Mouse (Mus musculus) forebrain, embryonic 11.5 days (tissue): ENCODE results near the gene Fcrlb. TPM values are rescaled to one million over a fixed set of nuclear protein-coding genes. Genes with fewer than 3 reads are reported as not detected.

Source experiments
- ATAC-seq: fragments of 200-750 bp; cut with Nextera tagmentation; replicated peaks from 2 replicates; pipeline ENCODE4 v1.8.0; 2017; ENCODE audit warnings: moderate TSS enrichment; ENCODE audit not compliant: low FRiP score
- DNase-seq: peaks from one replicate; pipeline ENCODE4 v3.0.0-alpha.2; 2017; ENCODE audit warnings: low spot score
- H3K27ac ChIP-seq: fragments of 300-500 bp; sonication (generic); 2 replicates; pipeline ENCODE4 v1.5.1; 2014; ENCODE audit warnings: low read depth, low read length
- H3K27me3 ChIP-seq: fragments of 300-500 bp; sonication (generic); 2 replicates; pipeline ENCODE4 v1.6.1; 2014; ENCODE audit warnings: mild to moderate bottlenecking, low read length, mixed read lengths; ENCODE audit not compliant: control insufficient read depth, insufficient read depth
- H3K36me3 ChIP-seq: fragments of 300-500 bp; sonication (generic); 2 replicates; pipeline ENCODE4 v1.6.1; 2014; ENCODE audit warnings: mild to moderate bottlenecking, low read length, moderate library complexity, mixed read lengths; ENCODE audit not compliant: control insufficient read depth, insufficient read depth
- H3K4me1 ChIP-seq: fragments of 300-500 bp; sonication (generic); replicated peaks from 2 replicates; pipeline ENCODE4 v1.6.1; 2014; ENCODE audit warnings: low read length, mixed read lengths; ENCODE audit not compliant: control insufficient read depth, insufficient read depth
- H3K4me2 ChIP-seq: fragments of 300-500 bp; sonication (generic); 2 replicates; pipeline ENCODE4 v1.6.1; 2014; ENCODE audit warnings: low read depth, mild to moderate bottlenecking, low read length, moderate library complexity, mixed read lengths; ENCODE audit not compliant: severe bottlenecking
- H3K4me3 ChIP-seq: fragments of 300-500 bp; sonication (generic); 2 replicates; pipeline ENCODE4 v1.5.1; 2014; ENCODE audit warnings: low read depth, low read length
- H3K9ac ChIP-seq: fragments of 300-500 bp; sonication (generic); 2 replicates; pipeline ENCODE4 v1.6.1; 2014; ENCODE audit warnings: low read length
- H3K9me3 ChIP-seq: fragments of 300-500 bp; sonication (generic); 2 replicates; pipeline ENCODE4 v1.6.1; 2016; ENCODE audit warnings: low read length, mixed read lengths; ENCODE audit not compliant: control insufficient read depth
- WGBS: fragments of 180-500 bp; shearing (Covaris S2); extraction: QIAGEN DNeasy Blood & Tissue Kit; methylation state at CpG from one replicate; pipeline ENCODE4 v1.1.7; 2014; 5-methylcytosine and 5-hydroxymethylcytosine counted together
- polyA plus RNA-seq: library from polyadenylated mRNA; unstranded; fragments of >200 nt; fragmentation: Nextera tagmentation; extraction: Ambion mirVana; gene quantifications from 2 replicates; pipeline ENCODE4 v1.2.1, GENCODE M21; 2014

Gene Fcrlb
- polyA plus RNA-seq, 1 experiment from 2014 or later = not detected

- Histone ChIP-seq H3K36me3 (no peaks in the 10 kb centered on the region), H3K9me3 (no peaks in the 10 kb centered on the region; the same call in 1 of the 2 replicates), H3K27ac (no peak overlapping the region), H3K4me2 (no peak overlapping the region), H3K4me3 (no peak overlapping the region), H3K4me1 (no peaks in the 10 kb centered on the region), H3K27me3 (no peaks in the 10 kb centered on the region), H3K9ac (no peak overlapping the region)
- WGBS = 89% methylated on average over 12 of the region's 12 CpGs
- DNase-seq (no peak), ATAC-seq (no peak)
Observed at GRCm38 (mm10) chr1:170939255-170939654, 26.5 kb upstream of the Fcrlb start.

- no peak overlapping the region for H3K27ac ChIP-seq
- WGBS = 83% methylated on average over 2 of the region's 2 CpGs
Observed at GRCm38 (mm10) chr1:170934383-170934782, 21.6 kb upstream of the Fcrlb start.

DNA sequence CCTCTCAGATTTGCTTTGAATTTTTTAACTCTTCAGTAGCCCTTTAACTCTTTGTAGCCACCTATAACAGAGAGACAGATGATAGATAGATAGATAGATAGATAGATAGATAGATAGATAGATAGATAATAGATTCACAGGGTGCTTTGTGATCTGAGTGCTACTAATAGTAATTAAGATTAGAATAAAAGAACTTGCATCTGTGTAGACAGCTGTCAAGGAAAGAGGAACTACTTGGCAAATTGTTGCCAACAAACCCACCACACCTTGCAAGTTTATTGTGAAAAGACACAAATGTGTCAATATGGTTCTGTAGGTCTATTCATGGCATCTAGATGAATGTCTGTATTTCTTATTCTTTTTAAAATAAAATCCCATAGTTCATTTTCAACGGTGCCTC is 21.2 kb upstream of the Fcrlb start:
- ATAC-seq (no peak), DNase-seq (no peak)
- no peaks in the 10 kb centered on the region for H3K36me3 ChIP-seq
- H3K4me2 ChIP-seq = no peak overlapping the region
- no peaks in the 10 kb centered on the region for H3K9me3 ChIP-seq
- no peaks in the 10 kb centered on the region for H3K4me1 ChIP-seq
- no peaks in the 10 kb centered on the region for H3K27me3 ChIP-seq
- H3K4me3 ChIP-seq = no peak overlapping the region
- H3K9ac ChIP-seq = no peak overlapping the region
- no peak overlapping the region for H3K27ac ChIP-seq
- 85% methylated on average over 1 of the region's 1 CpGs for WGBS

More at GRCm38 (mm10) chr1:170934383-170934782, 21.6 kb upstream of the Fcrlb start:
- Histone ChIP-seq H3K4me1 (no peaks in the 10 kb centered on the region), H3K4me2 (no peak overlapping the region), H3K36me3 (no peaks in the 10 kb centered on the region), H3K27me3 (no peaks in the 10 kb centered on the region), H3K4me3 (no peak overlapping the region), H3K9ac (no peak overlapping the region), H3K9me3 (no peaks in the 10 kb centered on the region)
- ATAC-seq (no peak), DNase-seq (no peak)

GRCm38 (mm10) chr1:170933386-170933920 is 20.7 kb upstream of the Fcrlb start:
- H3K9ac ChIP-seq = no peak overlapping the region
- no peak for ATAC-seq
- H3K4me2 ChIP-seq = no peak overlapping the region
- no peak overlapping the region for H3K4me3 ChIP-seq
- WGBS = 82% methylated on average over 6 of the region's 6 CpGs
- no peaks in the 10 kb centered on the region for H3K4me1 ChIP-seq
- H3K27ac ChIP-seq = no peak overlapping the region
- H3K36me3 ChIP-seq = no peaks in the 10 kb centered on the region
- DNase-seq = no peak
- no peaks in the 10 kb centered on the region for H3K9me3 ChIP-seq
- no peaks in the 10 kb centered on the region for H3K27me3 ChIP-seq

DNA sequence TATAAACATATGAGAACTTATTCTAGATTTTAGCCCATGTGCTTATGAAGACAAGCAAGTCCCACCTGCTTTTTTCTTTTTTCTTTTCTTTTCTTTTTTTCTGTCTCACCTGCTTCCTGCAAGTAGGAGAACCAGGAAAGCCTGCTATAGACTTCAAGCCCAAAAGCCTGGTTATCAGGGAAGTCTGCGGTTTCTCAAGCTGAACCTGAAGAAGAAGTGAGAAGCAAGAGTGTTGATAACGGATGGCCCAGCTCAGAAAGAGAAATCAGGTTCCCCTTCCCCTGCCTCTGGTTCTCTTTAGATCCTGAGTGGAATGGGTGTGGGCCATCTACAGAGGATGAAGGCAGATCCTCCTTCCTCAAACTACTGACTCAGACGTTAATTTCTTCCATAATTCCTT is 19.3 kb upstream of the Fcrlb start:
- Histone ChIP-seq H3K27me3 (no peaks in the 10 kb centered on the region), H3K4me3 (no peak overlapping the region), H3K4me2 (no peak overlapping the region), H3K9ac (no peak overlapping the region), H3K4me1 (no peaks in the 10 kb centered on the region), H3K36me3 (no peaks in the 10 kb centered on the region), H3K27ac (no peak overlapping the region), H3K9me3 (no peaks in the 10 kb centered on the region)
- ATAC-seq (no peak), DNase-seq (no peak)
- WGBS = 88% methylated on average over 3 of the region's 3 CpGs

DNA sequence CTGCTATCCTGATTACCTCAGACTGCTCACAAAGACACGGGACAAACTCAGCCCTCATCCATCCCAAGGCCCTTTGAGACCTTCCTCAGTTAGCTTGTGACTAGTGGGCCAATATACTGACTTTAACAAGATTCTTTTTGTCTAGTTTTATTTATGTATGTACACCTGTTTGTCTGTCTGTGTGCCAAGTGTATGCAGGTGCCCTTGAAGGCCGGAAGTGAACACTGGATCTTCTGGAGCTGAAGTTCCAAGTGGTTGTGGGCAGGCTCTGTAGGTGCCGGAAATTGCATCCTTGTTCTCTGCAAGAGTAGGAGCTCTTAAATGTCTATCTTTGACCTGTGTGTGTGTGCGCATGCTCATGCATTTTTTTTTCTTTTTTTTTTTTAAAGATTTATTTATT is 16.5 kb upstream of the Fcrlb start:
- 84% methylated on average over 4 of the region's 4 CpGs for WGBS
- ATAC-seq (no peak), DNase-seq (no peak)
- no peak overlapping the region for H3K4me2 ChIP-seq
- H3K4me3 ChIP-seq = no peak overlapping the region
- H3K9ac ChIP-seq = no peak overlapping the region
- H3K36me3 ChIP-seq = no peaks in the 10 kb centered on the region
- H3K4me1 ChIP-seq = no peaks in the 10 kb centered on the region
- H3K9me3 ChIP-seq = no peaks in the 10 kb centered on the region
- no peak overlapping the region for H3K27ac ChIP-seq
- no peaks in the 10 kb centered on the region for H3K27me3 ChIP-seq

DNA sequence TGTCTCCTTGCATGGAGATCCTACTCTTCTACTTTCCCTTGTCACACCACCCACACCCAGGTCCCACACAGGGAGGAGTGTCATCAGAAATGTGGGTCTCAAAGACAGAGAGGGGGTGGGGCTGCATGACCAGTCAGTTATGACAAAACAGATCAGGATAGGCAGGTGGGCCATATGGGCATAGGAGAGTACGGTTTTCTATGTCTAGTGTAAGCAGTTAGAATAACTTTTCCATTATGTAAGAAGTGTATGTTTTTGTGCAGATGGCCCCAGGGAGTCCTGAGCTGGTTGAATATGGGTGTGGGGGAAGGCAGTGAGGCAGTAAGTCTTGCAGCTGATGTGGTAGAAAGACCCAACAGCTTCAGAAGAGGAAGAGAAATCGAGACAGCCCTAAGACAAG is 15.7 kb upstream of the Fcrlb start:
- Histone ChIP-seq H3K36me3 (no peaks in the 10 kb centered on the region), H3K4me1 (no peaks in the 10 kb centered on the region), H3K27me3 (no peaks in the 10 kb centered on the region), H3K27ac (no peak overlapping the region), H3K4me3 (no peak overlapping the region), H3K9ac (no peak overlapping the region), H3K9me3 (no peaks in the 10 kb centered on the region), H3K4me2 (no peak overlapping the region)
- ATAC-seq (no peak), DNase-seq (no peak)
- WGBS = 73% methylated on average over 2 of the region's 2 CpGs

DNA sequence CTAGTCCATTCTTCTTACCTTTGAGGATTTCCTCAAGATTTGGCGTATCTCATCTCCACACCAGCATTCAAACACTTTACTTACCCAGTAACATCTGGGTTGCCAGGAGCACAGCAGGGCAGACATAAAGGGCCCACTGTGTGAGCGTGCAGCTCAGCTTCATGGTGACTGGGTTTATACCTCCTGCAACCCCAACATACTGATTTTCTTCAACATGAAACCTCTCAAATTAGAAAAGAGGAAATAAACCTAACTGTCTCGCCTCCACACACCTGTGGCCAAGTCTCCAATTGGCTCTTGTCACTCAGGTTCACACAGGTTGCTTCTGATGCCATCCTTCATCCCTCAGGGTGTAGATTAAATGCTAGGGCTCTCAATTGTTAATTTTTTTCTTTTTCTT is 14.6 kb upstream of the Fcrlb start, which contains the start of gene Fcrla:
Gene Fcrla, minus strand, starts transcription at position 206 of the 400 bp plus-strand sequence.
- Histone ChIP-seq H3K36me3 (no peaks in the 10 kb centered on the region), H3K4me2 (no peak within 1 kb of the TSS), H3K4me1 (no peaks in the 10 kb centered on the region), H3K4me3 (no peak within 1 kb of the TSS), H3K27me3 (no peaks in the 10 kb centered on the region), H3K27ac (no peak within 1 kb of the TSS), H3K9ac (no peak within 1 kb of the TSS), H3K9me3 (no peaks in the 10 kb centered on the region)
- no peak for DNase-seq
- no peak for ATAC-seq
- WGBS = 85% methylated on average over 3 of the region's 3 CpGs

- ATAC-seq (no peak), DNase-seq (no peak)
- Histone ChIP-seq H3K9me3 (no peaks in the 10 kb centered on the region), H3K36me3 (no peaks in the 10 kb centered on the region), H3K27ac (no peak overlapping the region), H3K27me3 (no peaks in the 10 kb centered on the region), H3K4me3 (no peak overlapping the region), H3K4me2 (no peak overlapping the region), H3K4me1 (no peaks in the 10 kb centered on the region), H3K9ac (no peak overlapping the region)
- WGBS = 72% methylated on average over 6 of the region's 6 CpGs
Observed at GRCm38 (mm10) chr1:170926941-170927340, 14.2 kb upstream of the Fcrlb start.
